Mouse (Mus musculus) hindlimb bud, embryonic 11.5 days (tissue): ENCODE data around the gene Kdm6b.

Experiments used
- DNase-seq: peaks from one replicate; pipeline ENCODE4 v3.0.0-alpha.2; 2012; ENCODE audit warnings: low read depth, low spot score; ENCODE audit errors: extremely low spot score

Gene Kdm6b

GRCm38 (mm10) chr11:69390400-69391034, 23.0 kb downstream of the Kdm6b start:
- no peak for DNase-seq

GRCm38 (mm10) chr11:69389531-69390399, 23.7 kb downstream of the Kdm6b start:
- no peak for DNase-seq

- DNase-seq = no peak
Observed at GRCm38 (mm10) chr11:69388680-69389079, 24.8 kb downstream of the Kdm6b start.

GRCm38 (mm10) chr11:69386758-69387157, 26.7 kb downstream of the Kdm6b start:
- DNase-seq = no peak

- no peak for DNase-seq
Observed at GRCm38 (mm10) chr11:69384979-69385378, 28.5 kb downstream of the Kdm6b start.

- no peak for DNase-seq
Observed at GRCm38 (mm10) chr11:69382478-69383105, 30.9 kb downstream of the Kdm6b start.

GRCm38 (mm10) chr11:69381356-69381755, 32.1 kb downstream of the Kdm6b start:
- DNase-seq = no peak

- DNase-seq = no peak
Observed at GRCm38 (mm10) chr11:69379600-69379999, 33.9 kb downstream of the Kdm6b start.

- no peak for DNase-seq
Observed at GRCm38 (mm10) chr11:69377766-69378165, 35.7 kb downstream of the Kdm6b start.

- DNase-seq = no peak
Observed at GRCm38 (mm10) chr11:69375646-69376045, 37.8 kb downstream of the Kdm6b start.

GRCm38 (mm10) chr11:69373223-69373965, 40.1 kb downstream of the Kdm6b start:
- no peak for DNase-seq

GRCm38 (mm10) chr11:69372780-69373170, 40.7 kb downstream of the Kdm6b start:
- no peak for DNase-seq

- no peak for DNase-seq
Observed at GRCm38 (mm10) chr11:69372056-69372779, 41.3 kb downstream of the Kdm6b start.

- no peak for DNase-seq
Observed at GRCm38 (mm10) chr11:69371601-69372000, 41.9 kb downstream of the Kdm6b start.

GRCm38 (mm10) chr11:69370817-69371215, 42.7 kb downstream of the Kdm6b start:
- DNase-seq = no peak

GRCm38 (mm10) chr11:69369990-69370816, 43.3 kb downstream of the Kdm6b start:
- no peak for DNase-seq

- no peak for DNase-seq
Observed at GRCm38 (mm10) chr11:69369215-69369989, 44.1 kb downstream of the Kdm6b start, which contains the start of gene Chd3. TSS of gene Chd3 (minus strand) at chr11:69369406.

GRCm38 (mm10) chr11:69368356-69369214, 44.9 kb downstream of the Kdm6b start:
- DNase-seq = no peak
